Mouse (Mus musculus) forebrain, embryonic 15.5 days (tissue): Measurements from ENCODE around the gene Gm12355. TPM values are rescaled to one million over a fixed set of nuclear protein-coding genes. Genes with fewer than 3 reads are reported as not detected.
"Not testable (repeated sequence)": the region's sequence is repeated elsewhere in the genome, so short reads cannot be mapped to it uniquely, and the experiment has no call there.

Source experiments
- ATAC-seq: fragments of 200-750 bp; cut with Nextera tagmentation; replicated peaks from 2 replicates; pipeline ENCODE4 v1.8.0; 2017; ENCODE audit warnings: mild to moderate bottlenecking, moderate TSS enrichment, moderate library complexity
- H3K27ac ChIP-seq: fragments of 300-500 bp; sonication (generic); replicated peaks from 2 replicates; pipeline ENCODE4 v1.5.1; 2015; ENCODE audit warnings: mild to moderate bottlenecking, inconsistent platforms
- H3K27me3 ChIP-seq: fragments of 300-500 bp; sonication (generic); 2 replicates; pipeline ENCODE4 v1.6.1; 2015; ENCODE audit warnings: inconsistent platforms
- H3K36me3 ChIP-seq: fragments of 300-500 bp; sonication (generic); 2 replicates; pipeline ENCODE4 v1.6.1; 2015; ENCODE audit warnings: mild to moderate bottlenecking, inconsistent platforms
- H3K4me1 ChIP-seq: fragments of 300-500 bp; sonication (generic); 2 replicates; pipeline ENCODE4 v1.6.1; 2015; ENCODE audit warnings: inconsistent platforms
- H3K4me2 ChIP-seq: fragments of 300-500 bp; sonication (generic); replicated peaks from 2 replicates; pipeline ENCODE4 v1.6.1; 2015; ENCODE audit warnings: mild to moderate bottlenecking, inconsistent platforms
- H3K4me3 ChIP-seq: fragments of 300-500 bp; sonication (generic); 2 replicates; pipeline ENCODE4 v1.5.1; 2015; ENCODE audit warnings: mild to moderate bottlenecking, inconsistent platforms
- H3K9ac ChIP-seq: fragments of 300-500 bp; sonication (generic); replicated peaks from 2 replicates; pipeline ENCODE4 v1.6.1; 2015; ENCODE audit warnings: mild to moderate bottlenecking, inconsistent platforms
- H3K9me3 ChIP-seq: fragments of 300-500 bp; sonication (generic); 2 replicates; pipeline ENCODE4 v1.6.1; 2016; ENCODE audit warnings: inconsistent platforms
- whole genome bisulfite sequencing: fragments of 180-500 bp; shearing (Covaris S2); methylation state at CpG from one replicate; pipeline ENCODE4 v1.1.7; 2015; ENCODE audit warnings: mixed read lengths; 5-methylcytosine and 5-hydroxymethylcytosine counted together
- polyA plus RNA-seq: library from polyadenylated mRNA; unstranded; fragments of >200 nt; fragmentation: Nextera tagmentation; extraction: Ambion mirVana; gene quantifications from 2 replicates; pipeline ENCODE4 v1.2.1, GENCODE M21; 2015

Gm12355 gene
- polyA plus RNA-seq, 1 experiment from 2014 or later: 0.83 TPM

DNA sequence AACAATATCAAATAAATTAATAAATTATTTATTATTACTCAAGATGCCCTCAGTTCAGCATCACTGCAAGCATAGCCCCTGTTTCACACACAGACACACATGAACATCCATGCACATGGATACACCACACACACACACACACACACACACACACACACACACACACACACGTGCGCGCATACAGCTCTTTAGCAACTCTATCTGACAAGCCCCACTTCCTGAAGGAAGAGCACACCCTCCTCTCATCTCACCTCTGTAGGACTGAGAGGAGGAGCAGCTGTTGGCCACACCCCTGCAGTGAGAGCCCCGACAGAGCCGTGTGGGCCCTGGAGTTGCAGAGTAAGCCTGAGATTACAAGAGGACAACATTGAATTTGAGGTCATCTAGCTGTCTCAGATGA, 14.6 kb upstream of the Gm12355 start:
- no peaks in the 10 kb centered on the region for H3K4me1 ChIP-seq

DNA sequence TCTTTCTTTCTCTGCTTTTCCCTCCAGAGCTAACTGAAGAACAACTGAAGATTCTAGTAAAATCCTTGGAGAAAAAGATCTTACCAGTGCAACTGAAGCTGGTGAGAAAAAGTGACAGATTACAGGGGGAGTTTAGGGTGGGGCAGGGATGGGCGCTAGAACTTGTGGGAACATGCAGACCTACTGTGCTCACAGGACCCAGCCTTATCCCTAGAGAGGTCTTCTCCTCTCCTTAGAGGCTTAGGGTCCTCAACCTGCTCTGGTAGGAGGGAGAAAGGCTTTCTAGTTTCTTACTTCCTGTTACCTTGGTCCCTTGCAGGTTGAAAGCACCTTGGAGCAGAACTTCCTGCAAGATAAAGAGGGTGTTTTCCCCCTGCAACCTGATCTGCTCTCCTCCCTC, 12.0 kb upstream of the Gm12355 start:
- H3K4me3 ChIP-seq: no peak overlapping the region
- 77% methylated on average over 1 of the region's 1 CpGs for WGBS
- H3K27me3 ChIP-seq: no peaks in the 10 kb centered on the region
- no peak overlapping the region for H3K4me2 ChIP-seq
- no peaks in the 10 kb centered on the region for H3K9me3 ChIP-seq
- ATAC-seq: no peak
- H3K36me3 ChIP-seq: no peaks in the 10 kb centered on the region
- H3K9ac ChIP-seq: no peak overlapping the region
- no peaks in the 10 kb centered on the region for H3K4me1 ChIP-seq
- no peak overlapping the region for H3K27ac ChIP-seq

More for the DNA sequence above, 14.6 kb upstream of the Gm12355 start:
- H3K27me3 ChIP-seq: no peaks in the 10 kb centered on the region
- no peak overlapping the region for H3K9ac ChIP-seq
- H3K4me3 ChIP-seq: no peak overlapping the region
- ATAC-seq: no peak
- no peaks in the 10 kb centered on the region for H3K9me3 ChIP-seq
- no peak overlapping the region for H3K27ac ChIP-seq
- WGBS: 73% methylated on average over 5 of the region's 5 CpGs
- H3K4me2 ChIP-seq: no peak overlapping the region
- H3K36me3 ChIP-seq: no peaks in the 10 kb centered on the region

GRCm38 (mm10) chr11:98635312-98635970, 10.0 kb upstream of the Gm12355 start:
- not testable (repeated sequence) for H3K9me3 ChIP-seq, H3K4me2 ChIP-seq, H3K27me3 ChIP-seq, H3K4me1 ChIP-seq, H3K36me3 ChIP-seq, ATAC-seq, H3K27ac ChIP-seq, H3K4me3 ChIP-seq, H3K9ac ChIP-seq
- WGBS: 36% methylated on average over 10 of the region's 10 CpGs

DNA sequence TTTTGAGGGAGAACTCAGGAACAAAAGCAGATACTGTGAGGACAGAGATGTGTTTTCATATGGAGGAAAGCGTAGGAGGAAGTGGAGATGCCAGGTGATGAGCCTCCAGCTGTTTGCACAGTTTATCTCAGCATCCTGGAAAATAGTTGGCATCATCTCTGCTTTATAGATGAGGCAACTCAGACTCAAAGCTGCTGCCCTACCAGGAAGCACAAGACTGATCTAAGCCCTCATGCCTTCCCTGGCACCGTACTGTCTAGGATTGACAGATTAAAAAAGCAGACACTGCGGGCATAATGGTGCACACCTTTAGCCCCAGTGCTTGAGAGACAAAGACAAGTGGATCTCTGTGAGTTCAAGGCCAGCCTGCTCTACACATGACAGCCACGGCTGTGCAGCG, 5.2 kb upstream of the Gm12355 start:
- Histone ChIP-seq H3K9me3 (no peaks in the 10 kb centered on the region), H3K36me3 (no peaks in the 10 kb centered on the region), H3K4me3 (no peak overlapping the region), H3K9ac (no peak overlapping the region), H3K4me2 (no peak overlapping the region), H3K27ac (no peak overlapping the region), H3K27me3 (no peaks in the 10 kb centered on the region), H3K4me1 (no peaks in the 10 kb centered on the region)
- no peak for ATAC-seq
- 88% methylated on average over 5 of the region's 5 CpGs for WGBS

- Histone ChIP-seq H3K4me1 (no peaks in the 10 kb centered on the region), H3K4me3 (no peak overlapping the region), H3K36me3 (no peaks in the 10 kb centered on the region), H3K27ac (no peak overlapping the region), H3K27me3 (no peaks in the 10 kb centered on the region), H3K4me2 (no peak overlapping the region), H3K9me3 (no peaks in the 10 kb centered on the region), H3K9ac (no peak overlapping the region)
- 94% methylated on average over 3 of the region's 3 CpGs for WGBS
- no peak for ATAC-seq
Measured at GRCm38 (mm10) chr11:98628706-98629105, 3.2 kb upstream of the Gm12355 start.

DNA sequence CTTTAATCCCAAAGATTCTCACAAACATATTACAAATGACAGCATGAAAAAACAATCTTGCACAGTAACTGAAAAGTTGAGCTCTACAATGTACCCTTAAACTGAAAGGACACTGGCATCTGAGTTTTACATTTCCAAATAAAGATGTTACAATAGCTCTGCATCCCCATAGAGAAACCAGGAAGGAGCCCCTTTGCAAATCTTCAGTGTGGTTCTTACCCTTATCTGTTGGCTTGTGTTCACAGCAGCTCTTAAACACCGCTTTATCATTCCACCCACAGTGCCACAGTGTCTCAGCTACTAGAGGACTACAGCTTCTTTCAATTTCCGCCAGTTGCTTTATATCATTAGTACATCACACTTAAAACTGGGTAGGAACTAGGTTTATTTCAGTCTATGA, 1.1 kb downstream of the Gm12355 start:
- 95% methylated on average over 2 of the region's 2 CpGs for WGBS
- H3K27ac ChIP-seq, H3K36me3 ChIP-seq, H3K4me1 ChIP-seq, H3K9ac ChIP-seq, H3K27me3 ChIP-seq, H3K4me2 ChIP-seq, H3K4me3 ChIP-seq, H3K9me3 ChIP-seq, ATAC-seq: not testable (repeated sequence)

- H3K27me3 ChIP-seq, ATAC-seq, H3K36me3 ChIP-seq, H3K9me3 ChIP-seq, H3K4me3 ChIP-seq, H3K4me2 ChIP-seq, H3K27ac ChIP-seq, H3K9ac ChIP-seq, H3K4me1 ChIP-seq: not testable (repeated sequence)
- 86% methylated on average over 6 of the region's 6 CpGs for WGBS
Measured at GRCm38 (mm10) chr11:98623981-98624380, 1.5 kb downstream of the Gm12355 start.

GRCm38 (mm10) chr11:98620791-98621190, 4.7 kb downstream of the Gm12355 start:
- Histone ChIP-seq H3K4me1 (no peaks in the 10 kb centered on the region), H3K36me3 (no peaks in the 10 kb centered on the region), H3K9ac (no peak overlapping the region), H3K4me3 (no peak overlapping the region), H3K27ac (no peak overlapping the region), H3K27me3 (no peaks in the 10 kb centered on the region), H3K9me3 (no peaks in the 10 kb centered on the region), H3K4me2 (no peak overlapping the region)
- no peak for ATAC-seq
- WGBS: 94% methylated on average over 13 of the region's 13 CpGs

DNA sequence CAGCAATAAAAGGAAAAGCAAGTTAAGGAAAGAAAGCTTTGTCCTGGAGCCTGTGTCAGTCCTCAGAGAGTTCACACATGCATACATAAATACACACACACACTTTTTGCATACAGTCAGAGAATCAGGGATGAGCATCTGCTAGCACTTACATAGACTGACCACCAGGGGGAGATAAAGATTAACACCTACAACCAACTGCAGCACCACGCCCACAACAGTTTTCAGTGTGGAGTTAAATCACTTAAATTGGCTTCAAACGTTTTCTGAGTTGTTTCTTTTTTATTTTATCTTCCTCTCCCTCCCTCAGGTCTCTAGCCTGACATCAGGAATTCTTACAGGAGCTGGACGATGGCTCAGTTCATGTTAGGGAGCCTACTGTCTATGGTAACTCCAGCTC, 18.7 kb downstream of the Gm12355 start:
- H3K4me3 ChIP-seq: no peak overlapping the region
- no peak for ATAC-seq
- H3K9me3 ChIP-seq: no peaks in the 10 kb centered on the region
- whole genome bisulfite sequencing: 6% methylated on average over 3 of the region's 3 CpGs
- H3K4me2 ChIP-seq: no peak overlapping the region
- H3K27ac ChIP-seq: no peak overlapping the region
- peaks cover 4% of the 10 kb centered on the region for H3K4me1 ChIP-seq
- no peaks in the 10 kb centered on the region for H3K27me3 ChIP-seq
- no peaks in the 10 kb centered on the region for H3K36me3 ChIP-seq
- H3K9ac ChIP-seq: no peak overlapping the region

DNA sequence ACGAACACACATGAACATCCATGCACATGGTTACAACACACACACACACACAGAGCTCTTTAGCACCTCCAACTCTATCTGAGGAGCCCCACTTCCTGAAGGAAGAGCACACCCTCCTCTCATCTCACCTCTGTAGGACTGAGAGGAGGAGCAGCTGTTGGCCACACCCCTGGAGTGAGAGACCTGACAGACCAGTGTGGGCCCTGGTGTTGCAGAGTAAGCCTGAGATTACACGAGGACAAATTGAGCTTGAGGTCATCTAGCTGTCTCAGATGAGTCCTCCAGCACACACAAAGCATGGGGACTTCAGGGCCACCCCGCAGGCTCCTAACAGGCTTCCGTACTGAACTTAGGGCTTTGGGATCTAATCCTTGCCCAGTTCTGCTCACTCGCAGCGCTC, 20.6 kb downstream of the Gm12355 start:
- H3K9me3 ChIP-seq, H3K36me3 ChIP-seq, H3K27me3 ChIP-seq, H3K4me2 ChIP-seq, H3K27ac ChIP-seq, H3K9ac ChIP-seq, ATAC-seq, H3K4me1 ChIP-seq, H3K4me3 ChIP-seq: not testable (repeated sequence)
- 73% methylated on average over 6 of the region's 6 CpGs for WGBS

DNA sequence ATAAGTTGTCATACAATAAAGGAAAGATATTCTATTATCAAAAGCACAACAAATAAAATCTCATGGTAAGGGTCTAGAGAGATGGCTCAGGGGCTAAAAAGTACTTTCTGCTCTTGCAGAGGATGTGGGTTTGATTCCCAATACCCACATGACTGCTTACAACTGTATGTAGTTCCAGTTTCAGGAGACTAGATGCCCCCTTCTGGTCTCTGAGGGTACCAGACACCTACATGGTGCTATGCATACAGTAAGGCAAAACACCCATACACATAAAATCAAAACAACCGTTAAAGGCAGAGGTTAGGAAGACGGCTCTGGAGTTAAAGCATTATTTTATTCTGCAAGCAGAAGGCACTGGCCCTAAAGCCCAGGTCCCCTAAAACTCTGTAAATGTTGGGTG, 21.5 kb downstream of the Gm12355 start:
- WGBS: 84% methylated on average over 2 of the region's 2 CpGs
- Histone ChIP-seq H3K4me2 (no peak overlapping the region), H3K27ac (no peak overlapping the region), H3K9ac (no peak overlapping the region), H3K4me3 (no peak overlapping the region), H3K27me3 (peaks cover 1% of the 10 kb centered on the region; the same call in 1 of the 2 replicates), H3K4me1 (peaks cover 9% of the 10 kb centered on the region), H3K36me3 (no peaks in the 10 kb centered on the region), H3K9me3 (no peaks in the 10 kb centered on the region)
- no peak for ATAC-seq

- Histone ChIP-seq H3K27ac (no peak overlapping the region), H3K9me3 (no peaks in the 10 kb centered on the region), H3K36me3 (no peaks in the 10 kb centered on the region), H3K9ac (no peak overlapping the region), H3K27me3 (peaks cover 4% of the 10 kb centered on the region; the same call in 1 of the 2 replicates), H3K4me1 (peaks cover 12% of the 10 kb centered on the region), H3K4me2 (peak overlapping the region; percentile 38), H3K4me3 (peak overlapping the region; percentile 20)
- whole genome bisulfite sequencing: under 1% methylated on average over 20 of the region's 20 CpGs
- no peak for ATAC-seq
Measured at GRCm38 (mm10) chr11:98602090-98602690, 23.3 kb downstream of the Gm12355 start.

DNA sequence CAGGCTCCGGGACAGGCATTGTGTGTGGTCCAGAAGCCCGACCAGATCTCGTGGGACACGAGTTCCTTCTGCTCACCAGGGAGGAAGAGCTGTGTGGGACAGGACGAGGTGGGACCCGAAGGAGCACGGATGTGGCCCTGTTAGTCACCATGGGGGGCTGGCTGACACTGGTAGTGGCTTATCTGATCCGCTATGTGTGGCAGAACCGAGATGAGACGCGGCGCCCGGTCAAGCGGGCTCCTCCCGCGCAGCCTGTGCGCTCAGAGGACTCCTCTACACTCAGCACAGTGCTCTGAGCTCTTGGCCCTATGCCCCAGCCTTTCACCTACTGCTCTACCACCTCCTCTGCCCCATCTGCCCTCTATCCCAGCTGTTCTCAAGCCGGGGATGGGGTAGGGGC, 26.2 kb downstream of the Gm12355 start:
- H3K9ac ChIP-seq: no peak overlapping the region
- H3K27me3 ChIP-seq: peaks cover 4% of the 10 kb centered on the region; the same call in 1 of the 2 replicates
- no peak overlapping the region for H3K4me3 ChIP-seq
- ATAC-seq: no peak
- H3K9me3 ChIP-seq: no peaks in the 10 kb centered on the region
- no peak overlapping the region for H3K27ac ChIP-seq
- H3K4me2 ChIP-seq: peak overlapping the region; percentile 31; the same call in 1 of the 2 replicates
- H3K36me3 ChIP-seq: no peaks in the 10 kb centered on the region
- peaks cover 12% of the 10 kb centered on the region for H3K4me1 ChIP-seq
- 37% methylated on average over 18 of the region's 18 CpGs for WGBS
